Mouse (Mus musculus): ENCODE measurements around the gene Pkdcc.

DNA sequence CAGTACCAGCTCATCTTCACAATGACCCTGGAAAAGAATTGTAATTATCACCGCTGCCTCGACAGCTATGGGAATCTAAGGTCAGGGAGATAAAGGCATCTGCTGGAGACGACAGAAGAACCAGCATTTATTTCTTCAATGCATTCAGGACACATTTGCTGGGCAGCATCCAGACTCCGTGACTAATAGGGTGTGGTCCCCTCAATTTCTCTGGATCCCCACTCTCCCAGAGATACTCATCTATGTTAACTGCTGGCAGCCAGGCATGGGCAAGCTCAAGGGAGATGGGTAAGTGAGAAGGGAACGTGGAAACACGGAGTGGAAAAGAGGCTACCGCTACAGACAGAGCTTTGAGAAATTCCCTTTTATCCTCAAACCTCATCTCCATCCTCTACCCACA is 34.0 kb upstream of the Pkdcc start:
- no peak for TF ChIP-seq POLR2A (IDR thresholded peaks at IDR 0.05; ENCODE audit: low read depth, low read length)
- TF ChIP-seq CTCF (conservative IDR thresholded peaks at IDR 0.05; ENCODE audit: insufficient read depth, insufficient read length, low read depth, low read length): no peak
